Mouse (Mus musculus) hindbrain, embryonic 16.5 days (tissue): ENCODE measurements around the gene Rhoh. TPM values are rescaled to one million over a fixed set of nuclear protein-coding genes. Genes with fewer than 3 reads are reported as not detected.

Experiments
- ATAC-seq: fragments of 200-750 bp; cut with Nextera tagmentation; 2 replicates; pipeline ENCODE4 v1.8.0; 2017; ENCODE audit warnings: moderate TSS enrichment, moderate library complexity
- H3K27ac ChIP-seq: fragments of 300-500 bp; sonication (generic); 2 replicates; pipeline ENCODE4 v1.5.1; 2014; ENCODE audit warnings: low read depth, mild to moderate bottlenecking, control low read depth, low read length, moderate library complexity
- H3K27me3 ChIP-seq: fragments of 300-500 bp; sonication (generic); replicated peaks from 2 replicates; pipeline ENCODE4 v1.6.1; 2014; ENCODE audit warnings: low read length; ENCODE audit not compliant: control insufficient read depth, insufficient read depth
- H3K36me3 ChIP-seq: fragments of 300-500 bp; sonication (generic); 2 replicates; pipeline ENCODE4 v1.6.1; 2014; ENCODE audit warnings: mild to moderate bottlenecking, low read length, moderate library complexity, mixed read lengths; ENCODE audit not compliant: control insufficient read depth, insufficient read depth
- H3K4me1 ChIP-seq: fragments of 300-500 bp; sonication (generic); 2 replicates; pipeline ENCODE4 v1.6.1; 2014; ENCODE audit warnings: low read depth, low read length; ENCODE audit not compliant: control insufficient read depth, insufficient read depth
- H3K4me2 ChIP-seq: fragments of 300-500 bp; sonication (generic); 2 replicates; pipeline ENCODE4 v1.6.1; 2014; ENCODE audit warnings: mild to moderate bottlenecking, low read length, control low read depth, moderate library complexity
- H3K4me3 ChIP-seq: fragments of 300-500 bp; sonication (generic); 2 replicates; pipeline ENCODE4 v1.5.1; 2014; ENCODE audit warnings: mild to moderate bottlenecking, low read length, control low read depth, moderate library complexity
- H3K9ac ChIP-seq: fragments of 300-500 bp; sonication (generic); 2 replicates; pipeline ENCODE4 v1.6.1; 2014; ENCODE audit warnings: low read depth, mild to moderate bottlenecking, control low read depth, low read length, moderate library complexity
- H3K9me3 ChIP-seq: fragments of 300-500 bp; sonication (generic); 2 replicates; pipeline ENCODE4 v1.6.1; 2014; ENCODE audit warnings: mild to moderate bottlenecking, low read length, moderate library complexity; ENCODE audit not compliant: control insufficient read depth
- WGBS: fragments of 180-500 bp; shearing (Covaris S2); extraction: QIAGEN DNeasy Blood & Tissue Kit; methylation state at CpG from one replicate; pipeline ENCODE4 v1.1.7; 2014; 5-methylcytosine and 5-hydroxymethylcytosine counted together
- polyA plus RNA-seq: library from polyadenylated mRNA; unstranded; fragments of >200 nt; fragmentation: Nextera tagmentation; extraction: Ambion mirVana; gene quantifications from 2 replicates; pipeline ENCODE4 v1.2.1, GENCODE M21; 2015

Rhoh gene
- polyA plus RNA-seq, 1 experiment from 2014 or later = 0.80 TPM

GRCm38 (mm10) chr5:65881254-65881653, 20.2 kb downstream of the Rhoh start:
- H3K36me3 ChIP-seq = no peaks in the 10 kb centered on the region
- H3K9me3 ChIP-seq = no peaks in the 10 kb centered on the region
- no peak overlapping the region for H3K4me2 ChIP-seq
- H3K4me1 ChIP-seq = no peaks in the 10 kb centered on the region
- no peak overlapping the region for H3K27ac ChIP-seq
- H3K9ac ChIP-seq = no peak overlapping the region
- ATAC-seq = no peak
- WGBS = 90% methylated on average over 2 of the region's 2 CpGs
- no peaks in the 10 kb centered on the region for H3K27me3 ChIP-seq
- no peak overlapping the region for H3K4me3 ChIP-seq

DNA sequence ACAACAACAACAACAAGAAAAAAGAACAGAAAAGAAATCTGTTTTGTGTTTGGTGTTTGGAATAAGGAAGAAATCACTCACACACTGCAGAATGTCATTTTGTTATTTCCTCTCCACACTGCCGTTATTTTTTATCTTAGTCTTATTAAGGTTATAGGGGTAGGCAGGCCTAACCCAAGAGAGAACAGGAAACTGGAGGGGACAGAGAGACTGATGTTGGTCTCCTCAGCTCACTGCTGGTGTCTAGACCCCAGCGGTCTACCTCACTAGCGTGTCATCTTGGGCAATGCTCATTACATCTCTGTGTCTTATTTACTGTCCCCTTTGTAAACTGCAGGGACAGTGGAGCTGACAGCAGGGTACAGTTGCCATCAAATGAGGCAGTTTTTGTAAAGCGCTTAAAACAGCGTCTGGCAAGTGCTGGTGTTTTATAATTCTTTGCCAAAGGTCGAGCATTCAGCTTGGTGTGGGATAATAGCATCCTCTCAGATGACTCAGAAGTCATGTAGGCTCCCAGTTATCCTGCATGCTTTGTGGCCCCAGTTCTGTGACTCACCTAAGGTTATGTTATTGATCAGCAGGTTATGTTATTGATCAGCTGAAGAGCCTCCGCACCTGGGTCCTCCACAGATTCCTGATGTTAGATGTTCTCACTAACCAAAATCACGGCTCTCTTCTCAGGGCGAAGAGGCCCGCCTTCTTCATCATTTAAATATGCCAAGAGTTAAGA, 21.6 kb downstream of the Rhoh start:
- Histone ChIP-seq H3K4me1 (no peaks in the 10 kb centered on the region), H3K9me3 (no peaks in the 10 kb centered on the region), H3K4me2 (no peak overlapping the region), H3K9ac (no peak overlapping the region), H3K27ac (no peak overlapping the region), H3K27me3 (no peaks in the 10 kb centered on the region), H3K4me3 (no peak overlapping the region), H3K36me3 (no peaks in the 10 kb centered on the region)
- 80% methylated on average over 10 of the region's 10 CpGs for WGBS
- ATAC-seq = no peak

DNA sequence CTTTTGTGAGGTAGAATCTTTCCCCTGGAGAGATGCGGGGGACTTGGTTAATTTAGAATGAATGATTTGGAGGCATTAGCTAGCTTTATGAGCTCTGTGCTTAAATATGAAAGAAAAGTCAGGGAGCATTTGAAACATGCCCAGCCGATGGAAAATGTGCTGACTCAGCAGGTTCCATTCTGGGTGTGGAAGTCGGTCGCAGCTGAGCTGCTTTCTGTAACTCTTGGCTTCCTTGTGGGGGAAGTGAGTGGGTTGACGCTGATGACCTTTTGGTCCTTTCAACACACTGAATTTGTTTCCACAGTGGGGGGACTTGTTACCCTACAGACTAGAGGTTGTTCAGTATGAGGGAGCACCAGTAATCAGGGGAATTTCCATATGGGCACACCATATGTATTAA, 22.3 kb downstream of the Rhoh start:
- Histone ChIP-seq H3K36me3 (no peaks in the 10 kb centered on the region), H3K27ac (no peak overlapping the region), H3K9me3 (no peaks in the 10 kb centered on the region), H3K4me2 (no peak overlapping the region), H3K27me3 (no peaks in the 10 kb centered on the region), H3K4me1 (no peaks in the 10 kb centered on the region), H3K4me3 (no peak overlapping the region), H3K9ac (no peak overlapping the region)
- WGBS = 45% methylated on average over 5 of the region's 5 CpGs
- ATAC-seq = no peak

GRCm38 (mm10) chr5:65885699-65886443, 24.9 kb downstream of the Rhoh start:
- Histone ChIP-seq H3K4me2 (no peak overlapping the region), H3K27ac (no peak overlapping the region), H3K36me3 (no peaks in the 10 kb centered on the region), H3K9me3 (no peaks in the 10 kb centered on the region), H3K9ac (no peak overlapping the region), H3K4me1 (no peaks in the 10 kb centered on the region), H3K27me3 (no peaks in the 10 kb centered on the region), H3K4me3 (no peak overlapping the region)
- no peak for ATAC-seq
- 48% methylated on average over 15 of the region's 15 CpGs for WGBS

GRCm38 (mm10) chr5:65888102-65888501, 27.1 kb downstream of the Rhoh start:
- H3K36me3 ChIP-seq = no peaks in the 10 kb centered on the region
- H3K27ac ChIP-seq = no peak overlapping the region
- no peaks in the 10 kb centered on the region for H3K4me1 ChIP-seq
- H3K4me3 ChIP-seq = no peak overlapping the region
- no peaks in the 10 kb centered on the region for H3K9me3 ChIP-seq
- 92% methylated on average over 5 of the region's 5 CpGs for WGBS
- no peaks in the 10 kb centered on the region for H3K27me3 ChIP-seq
- no peak for ATAC-seq
- no peak overlapping the region for H3K9ac ChIP-seq
- H3K4me2 ChIP-seq = no peak overlapping the region

GRCm38 (mm10) chr5:65888998-65889397, 28.0 kb downstream of the Rhoh start:
- no peak overlapping the region for H3K9ac ChIP-seq
- no peaks in the 10 kb centered on the region for H3K9me3 ChIP-seq
- no peak overlapping the region for H3K4me2 ChIP-seq
- H3K27ac ChIP-seq = no peak overlapping the region
- no peaks in the 10 kb centered on the region for H3K27me3 ChIP-seq
- H3K4me1 ChIP-seq = no peaks in the 10 kb centered on the region
- WGBS = 76% methylated on average over 5 of the region's 5 CpGs
- no peaks in the 10 kb centered on the region for H3K36me3 ChIP-seq
- no peak for ATAC-seq
- no peak overlapping the region for H3K4me3 ChIP-seq

GRCm38 (mm10) chr5:65891251-65891826, 30.3 kb downstream of the Rhoh start:
- 58% methylated on average over 14 of the region's 14 CpGs for WGBS
- no peaks in the 10 kb centered on the region for H3K9me3 ChIP-seq
- H3K4me1 ChIP-seq = no peaks in the 10 kb centered on the region
- H3K27ac ChIP-seq = no peak overlapping the region
- no peaks in the 10 kb centered on the region for H3K36me3 ChIP-seq
- no peaks in the 10 kb centered on the region for H3K27me3 ChIP-seq
- H3K4me3 ChIP-seq = no peak overlapping the region
- no peak overlapping the region; the same call in 1 of the 2 replicates for H3K4me2 ChIP-seq
- H3K9ac ChIP-seq = no peak overlapping the region
- no peak for ATAC-seq

DNA sequence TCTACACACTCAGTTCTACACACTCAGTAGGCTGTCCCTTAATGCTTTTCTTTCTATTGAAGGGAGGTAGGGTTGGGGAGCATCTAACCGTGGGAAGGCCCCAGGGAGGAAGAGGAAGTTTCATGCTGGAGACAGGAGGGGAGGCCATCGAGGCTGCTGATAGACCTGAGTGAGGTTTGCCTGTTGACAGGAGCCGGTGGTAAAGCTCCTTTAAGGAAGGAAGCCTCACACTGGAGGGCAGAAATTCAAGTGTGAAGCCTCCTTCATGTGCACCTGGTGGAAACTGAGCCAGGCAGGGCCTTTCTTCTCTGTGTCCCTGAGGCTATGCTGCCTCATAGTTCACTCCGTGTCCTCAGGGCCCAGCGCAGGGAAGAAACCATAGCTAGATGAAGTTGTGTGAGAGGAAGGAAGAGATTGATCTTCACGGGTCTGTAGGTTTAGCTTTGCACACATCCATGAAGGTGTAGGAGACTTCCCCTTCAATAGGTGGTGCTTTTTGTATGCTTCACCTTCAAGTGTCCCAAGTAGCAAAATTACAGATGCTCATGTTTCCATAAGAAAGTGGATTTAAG, 34.2 kb downstream of the Rhoh start:
- H3K4me1 ChIP-seq = no peaks in the 10 kb centered on the region
- no peak overlapping the region for H3K9ac ChIP-seq
- no peaks in the 10 kb centered on the region for H3K36me3 ChIP-seq
- H3K4me3 ChIP-seq = no peak overlapping the region
- H3K27me3 ChIP-seq = no peaks in the 10 kb centered on the region
- WGBS = 92% methylated on average over 6 of the region's 6 CpGs
- ATAC-seq = no peak
- no peak overlapping the region for H3K4me2 ChIP-seq
- no peaks in the 10 kb centered on the region for H3K9me3 ChIP-seq
- no peak overlapping the region for H3K27ac ChIP-seq

DNA sequence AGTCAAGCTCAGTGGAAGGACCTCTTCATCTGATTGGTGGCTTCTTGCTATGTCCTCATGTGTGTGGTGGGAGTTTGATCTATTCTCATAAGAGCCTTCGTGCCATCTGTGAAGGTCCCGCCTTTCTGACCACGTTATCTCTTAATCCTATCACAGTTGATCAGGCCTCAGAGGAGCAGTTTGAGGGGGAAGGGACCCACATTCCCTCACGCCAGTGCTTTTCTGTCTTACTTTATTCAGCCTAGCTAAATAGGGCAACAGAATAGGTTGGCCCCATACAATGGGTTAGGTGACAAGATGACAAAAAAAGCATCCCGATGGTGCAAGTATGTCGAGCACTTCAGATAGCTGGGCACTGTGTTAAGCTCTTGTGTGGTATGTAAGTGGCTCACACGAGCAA, 34.8 kb downstream of the Rhoh start:
- Histone ChIP-seq H3K36me3 (no peaks in the 10 kb centered on the region), H3K4me3 (no peak overlapping the region), H3K9ac (no peak overlapping the region), H3K4me2 (no peak overlapping the region), H3K9me3 (no peaks in the 10 kb centered on the region), H3K27ac (no peak overlapping the region), H3K27me3 (no peaks in the 10 kb centered on the region), H3K4me1 (no peaks in the 10 kb centered on the region)
- 80% methylated on average over 7 of the region's 7 CpGs for WGBS
- ATAC-seq = no peak
